Mouse (Mus musculus) myocyte (in vitro differentiated cells): ENCODE measurements around the gene Dmd.

Experiments used
- CEBPB ChIP-seq: IDR thresholded peaks from 2 replicates; pipeline ENCODE4 v1.6.1; 2011; ENCODE audit warnings: mild to moderate bottlenecking, moderate library complexity; ENCODE audit not compliant: poor library complexity, insufficient read depth, severe bottlenecking
- E2F4 ChIP-seq: IDR thresholded peaks from one replicate; pipeline ENCODE4 v1.6.1; 2011; ENCODE audit warnings: mild to moderate bottlenecking, control low read depth, moderate library complexity; ENCODE audit not compliant: insufficient read depth
- MAX ChIP-seq: IDR thresholded peaks from one replicate; pipeline ENCODE4 v1.6.1; 2011; ENCODE audit warnings: low read depth, mild to moderate bottlenecking, control low read depth
- MYOG ChIP-seq, 3 experiments: IDR thresholded peaks; one replicate each; pipeline ENCODE4 v1.6.1; 2011; ENCODE audit warnings: control low read depth in 2 of 3, low read depth in 2 of 3, mild to moderate bottlenecking in 2 of 3; ENCODE audit not compliant: insufficient read length in 2 of 3, control insufficient read depth in 1 of 3, insufficient read depth in 1 of 3
- POLR2A ChIP-seq: IDR thresholded peaks from one replicate; pipeline ENCODE4 v1.6.1; 2011; ENCODE audit warnings: low read depth, mild to moderate bottlenecking, control low read depth, moderate library complexity; ENCODE audit not compliant: insufficient read length
- POLR2AphosphoS2 ChIP-seq: IDR thresholded peaks from one replicate; pipeline ENCODE4 v1.6.1; 2011; ENCODE audit warnings: low read depth, control low read depth; ENCODE audit not compliant: insufficient read length
- REST ChIP-seq: IDR thresholded peaks from one replicate; pipeline ENCODE4 v1.6.1; 2011; ENCODE audit warnings: mild to moderate bottlenecking, control low read depth, moderate library complexity; ENCODE audit not compliant: insufficient read depth, insufficient read length
- SRF ChIP-seq: IDR thresholded peaks from one replicate; pipeline ENCODE4 v1.6.1; 2011; ENCODE audit warnings: low read depth; ENCODE audit not compliant: control insufficient read depth, insufficient read length
- TCF12 ChIP-seq: IDR thresholded peaks from one replicate; pipeline ENCODE4 v1.6.1; 2011; ENCODE audit warnings: mild to moderate bottlenecking, control low read depth; ENCODE audit not compliant: poor library complexity, insufficient read depth, severe bottlenecking
- USF1 ChIP-seq: IDR thresholded peaks from one replicate; pipeline ENCODE4 v1.6.1; 2011; ENCODE audit warnings: low read depth, mild to moderate bottlenecking, control low read depth, moderate library complexity

- no peak for TF ChIP-seq CEBPB
- TF ChIP-seq E2F4 = no peak
- TF ChIP-seq POLR2AphosphoS2 = no peak
- TF ChIP-seq REST = no peak
- no peak for TF ChIP-seq TCF12
- TF ChIP-seq POLR2A = no peak
- TF ChIP-seq USF1 = no peak
- no peak for TF ChIP-seq MAX
- TF ChIP-seq SRF = no peak
- TF ChIP-seq MYOG (IDR thresholded peaks at IDR 0.05; ENCODE audit: control insufficient read depth in 1 of 3, insufficient read depth in 1 of 3, insufficient read length in 2 of 3, low read depth in 2 of 3) = no peak
These were observed 1649.8 kb downstream of the Dmd start for GRCm38 (mm10) chrX:84598476-84598875.
